Mouse (Mus musculus) liver, embryonic 14.5 days (tissue): ENCODE measurements around the gene Cbfa2t2. TPM values are rescaled to one million over a fixed set of nuclear protein-coding genes. Genes with fewer than 3 reads are reported as not detected.

ENCODE experiments used
- ATAC-seq: fragments of 200-750 bp; cut with Nextera tagmentation; 2 replicates; pipeline ENCODE4 v1.8.0; 2017; ENCODE audit warnings: moderate number of reproducible peaks, mild to moderate bottlenecking, moderate library complexity; ENCODE audit not compliant: insufficient read depth
- DNase-seq, 3 experiments: peaks; one replicate each; pipeline ENCODE4 v3.0.0-alpha.2; 2012 to 2013; ENCODE audit warnings: low read depth in 3 of 3, low spot score in 3 of 3
- H3K27ac ChIP-seq: fragments of 300-500 bp; sonication (generic); 2 replicates; pipeline ENCODE4 v1.5.1; 2014; ENCODE audit warnings: moderate library complexity, mild to moderate bottlenecking, control low read depth, inconsistent platforms
- H3K27me3 ChIP-seq: fragments of 300-500 bp; sonication (generic); 2 replicates; pipeline ENCODE4 v1.6.1; 2014; ENCODE audit warnings: mild to moderate bottlenecking, low read length, moderate library complexity; ENCODE audit not compliant: control insufficient read depth, insufficient read depth
- H3K36me3 ChIP-seq: fragments of 300-500 bp; sonication (generic); replicated peaks from 2 replicates; pipeline ENCODE4 v1.6.1; 2014; ENCODE audit warnings: low read depth; ENCODE audit not compliant: control insufficient read depth, insufficient read depth
- H3K4me1 ChIP-seq, 2 experiments: fragments of 200-500 bp in 1 of 2; fragments of 300-500 bp in 1 of 2; sonication (generic) in 1 of 2; replicated peaks; 2 replicates each; pipeline ENCODE4 v1.6.1; 2012 to 2014; ENCODE audit warnings: antibody characterized with exemption in 1 of 2, inconsistent platforms in 1 of 2, low read length in 1 of 2; ENCODE audit not compliant: control insufficient read depth in 2 of 2, insufficient read depth in 2 of 2
- H3K4me2 ChIP-seq: fragments of 300-500 bp; sonication (generic); 2 replicates; pipeline ENCODE4 v1.6.1; 2014; ENCODE audit warnings: low read depth, mild to moderate bottlenecking, control low read depth, moderate library complexity
- H3K4me3 ChIP-seq, 2 experiments: fragments of 200-500 bp in 1 of 2; fragments of 300-500 bp in 1 of 2; sonication (generic) in 1 of 2; 2 replicates each; pipeline ENCODE4 v1.5.1; 2012 to 2014; ENCODE audit warnings: low read depth in 2 of 2, low read length in 2 of 2, mild to moderate bottlenecking in 2 of 2, control low read depth in 1 of 2, inconsistent platforms in 1 of 2, moderate library complexity in 1 of 2; ENCODE audit not compliant: insufficient read depth in 1 of 2
- H3K9ac ChIP-seq: fragments of 300-500 bp; sonication (generic); replicated peaks from 2 replicates; pipeline ENCODE4 v1.6.1; 2014; ENCODE audit warnings: mild to moderate bottlenecking, control low read depth, moderate library complexity
- H3K9me3 ChIP-seq: fragments of 300-500 bp; sonication (generic); 2 replicates; pipeline ENCODE4 v1.6.1; 2016; ENCODE audit warnings: low read length, mixed read lengths; ENCODE audit not compliant: control insufficient read depth
- CTCF ChIP-seq: IDR thresholded peaks from 2 replicates; pipeline ENCODE4 v1.5.1; 2016; ENCODE audit warnings: antibody characterized with exemption, low read depth, control low read depth
- EP300 ChIP-seq: IDR thresholded peaks from 2 replicates; pipeline ENCODE4 v1.6.1; 2016; ENCODE audit warnings: antibody characterized with exemption, low read depth
- WGBS: fragments of 180-500 bp; shearing (Covaris S2); extraction: QIAGEN DNeasy Blood & Tissue Kit; methylation state at CpG from one replicate; pipeline ENCODE4 v1.1.7; 2014; ENCODE audit not compliant: insufficient replicate concordance; 5-methylcytosine and 5-hydroxymethylcytosine counted together
- polyA plus RNA-seq, 2 experiments: library from polyadenylated mRNA; depleted of rRNA in 1 of 2; stranded (reverse) in 1 of 2; unstranded in 1 of 2; fragments of >200 nt; fragmentation: Nextera tagmentation in 1 of 2; extraction: Ambion mirVana in 1 of 2; gene quantifications; 2 replicates each; pipeline versions ENCODE4 v1.2.1 to v1.2.3; 2012 to 2014

Gene Cbfa2t2
- polyA plus RNA-seq, 2 experiments, result 4.1 to 5.3 TPM

- Histone ChIP-seq H3K4me1 (no peaks in the 10 kb centered on the region), H3K27ac (no peak overlapping the region), H3K36me3 (no peaks in the 10 kb centered on the region), H3K4me2 (peak overlapping the region; percentile 45), H3K9ac (no peak overlapping the region), H3K9me3 (no peaks in the 10 kb centered on the region), H3K4me3 (no peak overlapping the region), H3K27me3 (no peaks in the 10 kb centered on the region; the same call in 1 of the 2 replicates)
- no peak for ATAC-seq
- TF ChIP-seq EP300, result no peak
- DNase-seq, result no peak
- WGBS, result 13% methylated on average over 25 of the region's 25 CpGs
Measured at GRCm38 (mm10) chr2:154426188-154426904, 9.9 kb upstream of the Cbfa2t2 start.

GRCm38 (mm10) chr2:154426905-154427852 is 9.1 kb upstream of the Cbfa2t2 start:
- 52% methylated on average over 11 of the region's 11 CpGs for WGBS
- Histone ChIP-seq H3K4me3 (no peak overlapping the region), H3K4me1 (no peaks in the 10 kb centered on the region), H3K9me3 (no peaks in the 10 kb centered on the region), H3K4me2 (peak overlapping the region; percentile 45), H3K27ac (no peak overlapping the region), H3K9ac (no peak overlapping the region), H3K27me3 (no peaks in the 10 kb centered on the region; the same call in 1 of the 2 replicates), H3K36me3 (no peaks in the 10 kb centered on the region)
- no peak for TF ChIP-seq CTCF
- no peak for TF ChIP-seq EP300
- DNase-seq (no peak), ATAC-seq (no peak)

GRCm38 (mm10) chr2:154427853-154428360 is 8.4 kb upstream of the Cbfa2t2 start:
- H3K27ac ChIP-seq, result no peak overlapping the region
- H3K9me3 ChIP-seq, result no peaks in the 10 kb centered on the region
- H3K27me3 ChIP-seq, result no peaks in the 10 kb centered on the region; the same call in 1 of the 2 replicates
- DNase-seq (no peak), ATAC-seq (no peak)
- H3K4me2 ChIP-seq, result peak overlapping the region; percentile 20; the same call in 1 of the 2 replicates
- no peaks in the 10 kb centered on the region for H3K4me1 ChIP-seq
- H3K9ac ChIP-seq, result no peak overlapping the region
- no peak overlapping the region for H3K4me3 ChIP-seq
- no peaks in the 10 kb centered on the region for H3K36me3 ChIP-seq
- 48% methylated on average over 17 of the region's 17 CpGs for WGBS
- no peak for TF ChIP-seq EP300
- TF ChIP-seq CTCF, result no peak

- 77% methylated on average over 2 of the region's 2 CpGs for WGBS
- H3K9me3 ChIP-seq, result no peaks in the 10 kb centered on the region
- peaks cover 5% of the 10 kb centered on the region in 2 experiments for H3K4me1 ChIP-seq
- ATAC-seq (no peak), DNase-seq (no peak)
- no peak for TF ChIP-seq CTCF
- TF ChIP-seq EP300, result no peak
- H3K4me2 ChIP-seq, result no peak overlapping the region
- no peak overlapping the region for H3K9ac ChIP-seq
- no peaks in the 10 kb centered on the region; the same call in 1 of the 2 replicates for H3K27me3 ChIP-seq
- no peak overlapping the region for H3K27ac ChIP-seq
- H3K36me3 ChIP-seq, result no peaks in the 10 kb centered on the region
- no peak overlapping the region for H3K4me3 ChIP-seq
Measured at GRCm38 (mm10) chr2:154430566-154430965, 5.7 kb upstream of the Cbfa2t2 start.

- Histone ChIP-seq H3K4me3 (no peak overlapping the region), H3K27ac (no peak overlapping the region), H3K4me1 (peaks cover 13 to 14% of the 10 kb centered on the region in 2 experiments), H3K27me3 (no peaks in the 10 kb centered on the region; the same call in 1 of the 2 replicates), H3K4me2 (no peak overlapping the region), H3K36me3 (no peaks in the 10 kb centered on the region), H3K9ac (no peak overlapping the region), H3K9me3 (no peaks in the 10 kb centered on the region)
- 47% methylated on average over 2 of the region's 2 CpGs for WGBS
- no peak for TF ChIP-seq EP300
- no peak for TF ChIP-seq CTCF
- DNase-seq (no peak), ATAC-seq (no peak)
Measured at GRCm38 (mm10) chr2:154432696-154433095, 3.6 kb upstream of the Cbfa2t2 start.
